In genomic region chr3:52243271-52244021, GRCm38 (mm10) we compare ENCODE assay signal across 8 mouse cellular contexts. TPM values are rescaled to one million over a fixed set of nuclear protein-coding genes. Genes with fewer than 3 reads are reported as not detected.
DNase-seq lines count a peak whose midpoint lies in the region; ATAC-seq and TF ChIP-seq lines count a peak whose summit lies in the region.

No protein-coding gene starts in this region.

- TF ChIP-seq CTCF in left cerebral cortex, adult 2 months (IDR thresholded peaks at IDR 0.05), result peak; percentile 60

- no peak overlapping the region for H3K4me2 ChIP-seq in forebrain, embryonic 16.5 days (ENCODE audit: low read length)
- H3K4me2 ChIP-seq in midbrain, embryonic 14.5 days (ENCODE audit: low read length), result no peak overlapping the region

- 0 out of 2 replicates have a peak, but pooled peaks cover 4% of the 10 kb centered on the region for H3K27me3 ChIP-seq in forebrain, embryonic 10.5 days (ENCODE audit: poor library complexity, severe bottlenecking)
- no peaks in the 10 kb centered on the region for H3K27me3 ChIP-seq in forebrain, embryonic 16.5 days (replicated peaks; ENCODE audit: control insufficient read depth, insufficient read depth, low read length)
- H3K27me3 ChIP-seq in midbrain, embryonic 14.5 days (ENCODE audit: control insufficient read depth, insufficient read depth, low read length), result no peaks in the 10 kb centered on the region; the same call in 1 of the 2 replicates

- WGBS in forebrain, embryonic 10.5 days, result 60% methylated on average over 12 of the region's 12 CpGs
- 57% methylated on average over 12 of the region's 12 CpGs for WGBS in forebrain, embryonic 16.5 days
- WGBS in midbrain, embryonic 14.5 days, result 60% methylated on average over 12 of the region's 12 CpGs

- 0 out of 2 replicates have a peak, but pooled peaks cover 2% of the 10 kb centered on the region for H3K4me1 ChIP-seq in forebrain, embryonic 10.5 days
- H3K4me1 ChIP-seq in forebrain, embryonic 16.5 days (replicated peaks; ENCODE audit: control insufficient read depth, insufficient read depth, low read length), result no peaks in the 10 kb centered on the region
- H3K4me1 ChIP-seq in midbrain, embryonic 14.5 days (ENCODE audit: control insufficient read depth, insufficient read depth, low read length), result no peaks in the 10 kb centered on the region

- no peak overlapping the region for H3K4me3 ChIP-seq in forebrain, embryonic 10.5 days
- H3K4me3 ChIP-seq in forebrain, embryonic 16.5 days (replicated peaks; ENCODE audit: low read length), result no peak overlapping the region
- no peak overlapping the region for H3K4me3 ChIP-seq in left cerebral cortex, adult 2 months
- no peak overlapping the region for H3K4me3 ChIP-seq in midbrain, embryonic 14.5 days (replicated peaks; ENCODE audit: low read depth, low read length)

- H3K27ac ChIP-seq in forebrain, embryonic 10.5 days, result no peak overlapping the region
- H3K27ac ChIP-seq in forebrain, embryonic 16.5 days (ENCODE audit: low read length), result no peak overlapping the region
- no peak overlapping the region for H3K27ac ChIP-seq in left cerebral cortex, adult 2 months
- H3K27ac ChIP-seq in midbrain, embryonic 14.5 days (replicated peaks; ENCODE audit: low read depth, low read length), result no peak overlapping the region

- intact Hi-C loops in left cerebral cortex, adult 2 months (cut with DNase I), result loop anchor here (2.0 to 5.0 kb wide), 6 partner anchors 543 to 1259 kb away; no protein-coding TSS in a partner anchor

- no peaks in the 10 kb centered on the region for H3K36me3 ChIP-seq in forebrain, embryonic 10.5 days (replicated peaks)
- H3K36me3 ChIP-seq in forebrain, embryonic 16.5 days (ENCODE audit: control insufficient read depth, insufficient read depth), result no peaks in the 10 kb centered on the region
- no peaks in the 10 kb centered on the region for H3K36me3 ChIP-seq in midbrain, embryonic 14.5 days (ENCODE audit: control insufficient read depth, insufficient read depth, low read length)

- peak; percentile 34 for DNase-seq in forebrain, embryonic 10.5 days (ENCODE audit: extremely low spot score, low spot score)
- peak in 1 of 2 experiments; percentile 51 for DNase-seq in left cerebral cortex, adult 2 months (ENCODE audit: extremely low spot score in 1 of 2, low spot score in 2 of 2)
- DNase-seq in left cerebral cortex, adult 11 months (ENCODE audit: low spot score), result no peak
- DNase-seq in Muller cell, postnatal 12 days (ENCODE audit: inconsistent ontology term), result peak; percentile 39
- peak; percentile 30 for DNase-seq in forelimb bud, embryonic 11.5 days (ENCODE audit: low read depth, low spot score)
- DNase-seq in midbrain, embryonic 14.5 days, result peak; percentile 74
- DNase-seq in ovary, postnatal 14 days (ENCODE audit: low spot score), result no peak

- no peak overlapping the region for H3K9ac ChIP-seq in forebrain, embryonic 16.5 days (replicated peaks; ENCODE audit: low read depth, low read length)
- no peak overlapping the region for H3K9ac ChIP-seq in midbrain, embryonic 14.5 days (replicated peaks; ENCODE audit: low read length)

- ATAC-seq in forebrain, embryonic 16.5 days, result no peak
- ATAC-seq in midbrain, embryonic 14.5 days (ENCODE audit: low FRiP score, low TSS enrichment), result no peak

- H3K9me3 ChIP-seq in forebrain, embryonic 10.5 days, result no peaks in the 10 kb centered on the region
- H3K9me3 ChIP-seq in forebrain, embryonic 16.5 days (ENCODE audit: control insufficient read depth, low read length), result no peaks in the 10 kb centered on the region
- H3K9me3 ChIP-seq in midbrain, embryonic 14.5 days (ENCODE audit: control insufficient read depth, low read length), result no peaks in the 10 kb centered on the region

RNA-seq across cellular contexts. Expression of gene Foxo1, which starts 24.7 kb away (rescaled TPM):
- 2.3 TPM in 2 replicates for polyA plus RNA-seq in forebrain, embryonic 10.5 days (2016; fragmentation: Nextera tagmentation; extraction: Ambion mirVana)
- polyA plus RNA-seq in forebrain, embryonic 16.5 days (2015; fragmentation: Nextera tagmentation; extraction: Ambion mirVana), result 3.7 and 4.0 TPM in 2 replicates
- total RNA-seq in left cerebral cortex, adult 2 months (2021), result 10 to 100 TPM; 10.3 to 13.8 TPM
- polyA plus RNA-seq in midbrain, embryonic 14.5 days (2014; fragmentation: Nextera tagmentation; extraction: Ambion mirVana), result 3.3 and 4.3 TPM in 2 replicates

Comparison
In these comparisons a context has a peak if more than half of its experiments do, and no peak if none do; other contexts are left out.
1. DNase-seq: peak in forebrain, embryonic 10.5 days (single experiment), Muller cell, postnatal 12 days (single experiment), forelimb bud, embryonic 11.5 days (single experiment) and midbrain, embryonic 14.5 days (single experiment); none in left cerebral cortex, adult 11 months (single experiment) and ovary, postnatal 14 days (single experiment).